Mouse (Mus musculus): ENCODE data around the gene Dkk3.

Dkk3 gene

GRCm38 (mm10) chr7:112158942-112159341 lies at the start of gene Dkk3:
Gene Dkk3, minus strand, starts transcription at chr7:112159057.
- DNase-seq, result no peak

- peak; percentile 53 for DNase-seq
Measured at GRCm38 (mm10) chr7:112207717-112208116, 48.9 kb upstream of the Dkk3 start.

DNA sequence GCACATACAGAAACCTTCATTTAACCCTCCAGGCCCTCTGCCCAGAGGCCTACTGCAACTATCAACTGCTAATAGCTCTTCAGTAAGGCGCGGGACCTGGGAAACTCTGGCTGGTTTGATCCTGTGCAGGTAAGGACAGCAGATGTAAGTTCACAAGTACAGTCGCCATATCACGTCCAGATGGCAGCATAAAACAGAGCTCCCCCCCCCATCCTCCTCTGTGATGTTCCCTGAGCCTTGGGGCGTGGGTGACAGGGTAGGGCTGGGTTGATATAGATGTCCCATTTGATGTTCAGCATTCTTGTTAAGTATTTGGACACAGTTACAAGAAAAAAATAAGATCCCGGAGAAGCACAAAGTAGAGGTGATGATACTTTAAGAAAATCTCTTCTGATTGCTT lies 46.7 kb upstream of the Dkk3 start:
- DNase-seq, result no peak

DNA sequence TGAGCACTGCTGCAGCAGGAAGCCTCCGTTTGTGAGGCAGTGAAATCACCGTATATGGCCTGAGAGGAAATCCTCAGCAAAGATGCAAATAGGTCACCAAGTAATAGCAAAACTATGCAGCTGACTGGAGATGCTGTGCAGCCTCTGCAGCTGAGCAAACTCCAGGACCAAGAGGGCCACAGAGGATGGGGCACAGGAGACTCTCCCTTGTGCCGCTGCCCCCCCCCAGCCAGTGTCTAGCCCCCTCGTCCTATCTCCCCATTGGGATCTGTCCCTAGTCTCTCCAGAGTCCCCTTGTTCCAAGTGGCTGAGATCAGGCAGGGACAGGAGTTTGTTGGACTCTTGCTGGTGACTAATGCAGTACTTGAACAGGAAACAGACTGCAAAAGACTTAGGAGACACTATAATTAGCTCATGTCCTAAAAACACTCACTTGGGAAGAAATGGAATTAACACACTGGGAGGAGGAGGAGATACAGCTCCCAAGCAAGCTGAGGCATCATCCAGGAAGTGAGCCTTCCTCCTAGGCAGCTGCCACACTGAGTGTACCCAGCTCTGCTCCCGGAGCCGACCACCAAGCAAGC lies 45.6 kb upstream of the Dkk3 start:
- DNase-seq, result no peak

DNA sequence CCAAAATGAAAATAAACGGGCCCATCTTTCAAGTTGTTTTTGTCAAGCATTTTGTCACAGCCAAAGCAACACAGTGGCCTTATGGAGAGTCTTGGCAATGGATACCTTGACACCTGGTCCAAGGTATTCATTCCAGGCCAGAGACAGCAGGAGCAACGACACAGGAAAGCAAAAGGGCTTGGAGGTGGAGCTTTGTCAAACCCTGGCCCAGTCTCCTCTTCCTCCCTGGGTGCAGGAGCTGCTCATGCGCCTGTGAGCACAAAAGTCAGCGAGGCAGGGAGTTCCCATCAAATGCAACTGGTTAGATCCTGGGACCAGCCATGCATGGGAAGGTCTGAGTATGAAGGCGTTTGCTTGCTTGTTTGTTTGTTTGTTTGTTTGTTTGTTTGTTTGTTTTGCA lies 45.1 kb upstream of the Dkk3 start:
- DNase-seq, result peak; percentile 95

DNA sequence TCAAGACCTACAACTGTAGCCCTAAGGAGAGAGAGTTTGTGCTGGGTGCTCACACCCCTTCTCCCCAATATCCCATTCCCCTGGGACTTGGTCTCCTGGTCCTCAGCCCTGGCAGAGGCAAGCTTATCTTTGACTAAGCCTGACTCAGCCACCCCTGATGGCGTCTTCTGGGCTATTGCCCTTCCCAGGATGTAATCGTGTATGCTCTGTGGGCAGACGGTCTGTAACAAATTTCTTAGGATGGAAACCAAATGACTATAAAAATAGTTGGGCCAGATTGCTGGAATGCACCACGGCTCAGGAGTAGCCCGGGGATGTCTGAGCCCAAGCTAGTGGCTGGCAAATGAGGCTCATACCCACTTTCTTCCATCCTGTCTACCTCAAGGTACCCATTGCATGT lies 44.0 kb upstream of the Dkk3 start:
- DNase-seq, result peak; percentile 70

GRCm38 (mm10) chr7:112202194-112202593 lies 43.3 kb upstream of the Dkk3 start:
- no peak for DNase-seq

DNA sequence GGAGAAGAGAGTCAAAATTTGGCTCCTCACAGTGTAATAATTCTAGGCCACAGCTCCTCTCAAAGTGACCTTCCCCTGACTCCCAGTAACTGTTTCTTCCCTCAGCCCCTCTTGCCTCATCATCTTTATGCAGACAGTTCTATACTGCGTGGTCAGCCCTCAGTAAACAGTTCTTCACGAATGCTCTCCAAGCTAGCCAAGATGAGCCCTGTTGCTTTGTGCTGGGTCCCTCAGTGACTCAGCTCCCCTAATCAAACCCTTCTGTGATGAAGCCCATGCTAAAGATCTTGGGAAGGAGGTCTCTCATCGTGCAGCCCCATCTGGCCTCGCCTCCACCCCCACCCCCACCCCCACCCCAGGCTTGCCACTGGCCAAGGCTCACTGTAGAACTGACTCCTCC lies 41.9 kb upstream of the Dkk3 start:
- no peak for DNase-seq

DNA sequence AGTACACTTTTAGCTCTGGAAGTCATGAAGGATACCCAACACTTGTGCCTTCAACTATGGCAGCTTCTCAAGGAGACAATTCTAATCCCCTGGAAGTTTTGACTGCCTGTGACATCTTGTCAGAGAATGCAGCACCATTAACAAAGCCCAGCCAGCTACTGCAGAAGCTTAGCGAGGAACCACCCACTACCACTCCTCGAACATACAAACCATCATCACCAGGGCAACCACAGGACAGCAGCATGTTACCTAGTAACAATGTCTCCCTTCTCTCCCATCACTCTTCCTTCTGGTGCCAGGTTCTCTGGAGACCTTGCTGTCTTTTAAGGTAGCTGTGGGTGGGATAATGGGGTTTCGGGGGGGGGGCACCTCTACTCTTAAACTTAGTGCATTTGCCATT lies 40.5 kb upstream of the Dkk3 start:
- no peak for DNase-seq

- DNase-seq, result peak; percentile 12
Measured at GRCm38 (mm10) chr7:112197461-112197860, 38.6 kb upstream of the Dkk3 start.

DNA sequence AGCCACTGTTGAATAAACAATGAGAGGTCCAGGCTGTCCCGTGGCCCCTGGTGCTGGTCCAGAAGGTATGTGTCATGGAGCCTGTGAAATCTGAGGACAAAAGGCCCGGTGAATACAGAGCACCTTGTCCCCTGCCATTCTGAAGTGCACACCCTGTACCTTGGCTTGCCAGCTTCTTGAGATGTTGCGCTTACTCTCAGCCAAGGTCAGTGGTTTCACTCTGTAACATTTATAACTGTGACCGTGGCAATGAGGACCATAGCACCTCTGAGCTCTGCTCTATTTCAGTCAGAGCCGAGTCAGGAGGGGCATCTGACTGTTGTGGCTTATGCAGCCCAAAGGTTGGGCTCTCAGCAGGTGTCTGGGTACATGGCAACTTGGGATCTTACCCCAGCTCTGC lies 35.4 kb upstream of the Dkk3 start:
- no peak for DNase-seq

GRCm38 (mm10) chr7:112192778-112193177 lies 33.9 kb upstream of the Dkk3 start:
- DNase-seq, result peak; percentile 17

- peak; percentile 66 for DNase-seq
Measured at GRCm38 (mm10) chr7:112192237-112192636, 33.4 kb upstream of the Dkk3 start.

- peak; percentile 36 for DNase-seq
Measured at GRCm38 (mm10) chr7:112187536-112188459, 28.9 kb upstream of the Dkk3 start.

GRCm38 (mm10) chr7:112186871-112187270 lies 28.0 kb upstream of the Dkk3 start:
- DNase-seq, result peak; percentile 49

GRCm38 (mm10) chr7:112185226-112185745 lies 26.4 kb upstream of the Dkk3 start:
- DNase-seq, result peak; percentile 91

- DNase-seq, result peak; percentile 70
Measured at GRCm38 (mm10) chr7:112184519-112185225, 25.8 kb upstream of the Dkk3 start.

GRCm38 (mm10) chr7:112183258-112183841 lies 24.5 kb upstream of the Dkk3 start:
- DNase-seq, result peak; percentile 93

- DNase-seq, result peak; percentile 86
Measured at GRCm38 (mm10) chr7:112180235-112180705, 21.4 kb upstream of the Dkk3 start.

DNA sequence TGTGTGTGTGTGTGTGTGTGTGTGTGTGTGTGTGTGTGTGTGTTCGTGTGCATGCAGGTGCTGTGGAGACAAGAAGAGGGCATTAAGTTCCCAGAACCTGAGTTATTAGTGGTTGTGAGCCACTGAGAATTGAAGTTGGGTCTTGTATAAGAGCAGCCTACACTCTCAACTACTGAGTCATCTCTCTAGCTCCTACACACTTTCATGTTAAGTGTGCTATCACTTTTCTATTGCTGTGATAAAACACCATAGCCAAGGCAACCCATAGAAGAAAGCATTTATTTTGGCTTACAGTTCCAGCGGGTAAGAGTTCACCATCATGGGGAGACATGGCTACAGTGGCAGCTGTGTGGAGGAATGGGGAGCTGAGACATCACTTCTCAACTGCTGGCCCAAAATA lies 17.8 kb upstream of the Dkk3 start:
- DNase-seq, result no peak

GRCm38 (mm10) chr7:112172669-112173068 lies 13.8 kb upstream of the Dkk3 start:
- peak; percentile 42 for DNase-seq

GRCm38 (mm10) chr7:112169955-112170692 lies 11.3 kb upstream of the Dkk3 start:
- DNase-seq, result no peak

Data from cerebellum, adult 9-11 months (tissue).